Mouse (Mus musculus) olfactory bulb, adult 2 months (tissue): Measurements from ENCODE around the gene Ralgapa2. TPM values are rescaled to one million over a fixed set of nuclear protein-coding genes. Genes with fewer than 3 reads are reported as not detected.

Experiments
- H3K27ac ChIP-seq: fragments of 200-500 bp; 2 replicates; pipeline ENCODE4 v1.5.1; 2012; ENCODE audit warnings: low read depth, low read length; ENCODE audit not compliant: insufficient read depth
- H3K4me1 ChIP-seq: fragments of 200-500 bp; 2 replicates; pipeline ENCODE4 v1.6.1; 2012; ENCODE audit warnings: low read length; ENCODE audit not compliant: control insufficient read depth, insufficient read depth
- H3K4me3 ChIP-seq: fragments of 200-500 bp; 2 replicates; pipeline ENCODE4 v1.5.1; 2012; ENCODE audit warnings: mild to moderate bottlenecking, low read depth, low read length, moderate library complexity; ENCODE audit not compliant: insufficient read depth
- CTCF ChIP-seq: fragments of 200-500 bp; IDR thresholded peaks from 2 replicates; pipeline ENCODE4 v1.5.1; 2012; ENCODE audit warnings: low read depth, mild to moderate bottlenecking, low read length, moderate library complexity; ENCODE audit not compliant: insufficient read depth
- POLR2A ChIP-seq: fragments of 200-500 bp; IDR thresholded peaks from 2 replicates; pipeline ENCODE4 v1.6.1; 2012; ENCODE audit warnings: mild to moderate bottlenecking, low read depth, low read length, moderate library complexity; ENCODE audit not compliant: insufficient read depth
- WGBS: fragments of 180-500 bp; shearing (Covaris S2); methylation state at CpG from one replicate; pipeline ENCODE4 v1.1.7; 2018; 5-methylcytosine and 5-hydroxymethylcytosine counted together
- polyA plus RNA-seq: library from polyadenylated mRNA; stranded (reverse); fragments of >200 nt; gene quantifications from 2 replicates; pipeline ENCODE4 v1.2.4, GENCODE M21; 2012; ENCODE audit warnings: low replicate concordance; ENCODE audit not compliant: missing spikeins, insufficient read depth, insufficient read length

Ralgapa2 gene
- polyA plus RNA-seq, 1 experiment = not detected

GRCm38 (mm10) chr2:146310291-146310690 lies 201.9 kb downstream of the Ralgapa2 start:
- no peak overlapping the region for H3K27ac ChIP-seq
- TF ChIP-seq POLR2A (no peak), CTCF (no peak)
- 66% methylated on average over 6 of the region's 6 CpGs for WGBS
- no peaks in the 10 kb centered on the region for H3K4me1 ChIP-seq
- no peak overlapping the region for H3K4me3 ChIP-seq

DNA sequence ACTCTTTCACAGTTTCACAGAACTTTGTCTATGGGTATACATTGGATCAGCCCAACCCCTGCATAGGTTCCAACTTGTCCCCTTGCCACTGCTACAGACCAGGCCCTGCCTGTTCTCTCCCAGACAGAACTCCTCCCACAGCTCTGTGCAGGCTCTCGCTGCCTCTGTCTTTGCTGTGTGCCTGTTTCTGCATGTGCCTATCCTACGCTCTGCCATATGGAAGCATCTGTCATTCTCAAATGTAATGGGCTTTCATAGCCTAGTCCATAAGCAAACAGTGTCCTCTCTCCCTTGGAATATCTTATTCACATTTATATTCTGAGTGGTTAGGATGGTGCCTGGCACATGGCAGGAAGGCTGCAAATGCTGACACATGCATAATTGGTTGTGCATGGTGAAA lies 202.7 kb downstream of the Ralgapa2 start:
- no peak for TF ChIP-seq CTCF
- no peak for TF ChIP-seq POLR2A
- 96% methylated on average over 2 of the region's 2 CpGs for whole genome bisulfite sequencing
- Histone ChIP-seq H3K27ac (no peak overlapping the region), H3K4me1 (no peaks in the 10 kb centered on the region), H3K4me3 (no peak overlapping the region)

DNA sequence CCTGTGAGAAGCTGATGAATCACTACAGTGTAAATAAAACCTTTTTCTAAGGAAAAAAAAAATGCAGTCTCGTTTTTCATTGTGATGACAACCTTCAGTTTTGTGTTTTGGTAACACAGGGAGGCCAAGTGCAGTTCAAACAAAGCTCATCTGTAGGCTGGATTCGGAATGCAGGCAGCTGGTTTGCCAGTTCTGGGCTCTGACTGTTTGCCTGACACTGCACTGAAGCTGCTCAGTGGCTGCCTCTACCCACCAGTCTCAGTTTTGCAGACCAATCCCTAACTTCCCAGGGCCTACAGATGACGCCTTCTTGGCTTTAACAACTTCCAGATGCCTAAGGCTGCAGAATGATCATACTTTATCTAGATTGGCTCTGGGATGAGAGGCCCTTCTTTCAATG lies 205.1 kb downstream of the Ralgapa2 start:
- TF ChIP-seq POLR2A (no peak), CTCF (no peak)
- WGBS = 52% methylated on average over 3 of the region's 3 CpGs
- Histone ChIP-seq H3K27ac (no peak overlapping the region), H3K4me3 (no peak overlapping the region), H3K4me1 (peaks cover 3% of the 10 kb centered on the region)

- WGBS = 45% methylated on average over 9 of the region's 9 CpGs
- H3K4me1 ChIP-seq = peaks cover 3% of the 10 kb centered on the region
- TF ChIP-seq CTCF = no peak
- no peak for TF ChIP-seq POLR2A
- H3K4me3 ChIP-seq = no peak overlapping the region
- no peak overlapping the region for H3K27ac ChIP-seq
Measured at GRCm38 (mm10) chr2:146302094-146302699, 209.9 kb downstream of the Ralgapa2 start.

- H3K27ac ChIP-seq = no peak overlapping the region
- no peak for TF ChIP-seq POLR2A
- no peak for TF ChIP-seq CTCF
- H3K4me1 ChIP-seq = peaks cover 3% of the 10 kb centered on the region
- H3K4me3 ChIP-seq = no peak overlapping the region
- 88% methylated on average over 1 of the region's 1 CpGs for WGBS
Measured at GRCm38 (mm10) chr2:146300500-146301020, 211.6 kb downstream of the Ralgapa2 start.

- Histone ChIP-seq H3K4me3 (no peak overlapping the region), H3K27ac (no peak overlapping the region), H3K4me1 (peaks cover 3% of the 10 kb centered on the region)
- TF ChIP-seq CTCF (no peak), POLR2A (no peak)
- 84% methylated on average over 3 of the region's 3 CpGs for WGBS
Measured at GRCm38 (mm10) chr2:146299841-146300460, 212.2 kb downstream of the Ralgapa2 start.

DNA sequence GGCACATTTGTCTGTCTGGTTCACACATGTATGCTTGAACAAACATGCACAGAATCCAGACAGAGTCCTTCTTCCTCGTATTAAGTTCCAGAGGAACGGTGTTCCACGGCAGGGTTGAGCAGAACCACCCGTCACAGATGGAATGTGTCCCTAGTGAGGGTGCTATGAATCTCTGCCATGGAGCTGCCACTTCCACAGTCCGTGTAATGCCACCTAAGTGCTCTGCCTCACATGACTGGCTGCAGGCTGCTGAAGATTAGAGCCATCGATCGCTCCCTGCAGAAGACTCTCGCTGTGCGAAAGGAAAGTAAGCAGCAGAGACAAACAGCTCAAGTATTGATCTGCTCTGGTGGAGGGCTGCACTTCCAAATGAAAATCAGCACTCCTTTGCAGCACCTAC lies 218.6 kb downstream of the Ralgapa2 start:
- TF ChIP-seq CTCF (no peak), POLR2A (no peak)
- no peak overlapping the region for H3K27ac ChIP-seq

GRCm38 (mm10) chr2:146290871-146291637 lies 221.1 kb downstream of the Ralgapa2 start:
- peak overlapping the region; percentile 70; the same call in 1 of the 2 replicates for H3K27ac ChIP-seq
- WGBS = 15% methylated on average over 14 of the region's 14 CpGs

More for the DNA sequence above, 218.6 kb downstream of the Ralgapa2 start:
- WGBS = 87% methylated on average over 9 of the region's 9 CpGs
- no peak overlapping the region for H3K4me3 ChIP-seq
- peaks cover 11% of the 10 kb centered on the region for H3K4me1 ChIP-seq

DNA sequence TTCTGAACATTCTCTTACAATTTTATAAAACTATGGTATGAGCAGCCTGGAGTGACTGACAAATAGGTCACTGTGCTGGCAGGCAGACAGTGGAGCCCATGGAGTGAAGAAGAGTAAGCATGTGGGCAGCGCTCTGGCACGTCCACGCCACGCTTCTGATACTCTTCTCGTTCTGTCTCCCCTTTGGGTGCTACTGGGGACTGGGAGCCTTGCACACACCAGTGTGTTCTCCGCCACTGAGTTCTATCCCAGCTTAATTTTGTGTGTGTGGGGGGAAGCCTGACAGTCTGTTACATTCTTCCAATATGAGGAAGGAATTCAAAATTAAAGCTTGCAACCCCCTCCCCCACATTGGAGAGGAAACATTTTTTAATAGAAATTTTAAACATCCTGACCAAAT lies 221.8 kb downstream of the Ralgapa2 start:
- Histone ChIP-seq H3K27ac (peak overlapping the region; percentile 64; the same call in 1 of the 2 replicates), H3K4me1 (peaks cover 11% of the 10 kb centered on the region), H3K4me3 (no peak overlapping the region)
- WGBS = 79% methylated on average over 6 of the region's 6 CpGs
- TF ChIP-seq CTCF (no peak), POLR2A (no peak)

More at GRCm38 (mm10) chr2:146290871-146291637, 221.1 kb downstream of the Ralgapa2 start:
- H3K4me1 ChIP-seq = peaks cover 11% of the 10 kb centered on the region
- TF ChIP-seq POLR2A = no peak
- TF ChIP-seq CTCF = no peak
- H3K4me3 ChIP-seq = no peak overlapping the region

GRCm38 (mm10) chr2:146289394-146289793 lies 222.8 kb downstream of the Ralgapa2 start:
- TF ChIP-seq POLR2A (no peak), CTCF (no peak)
- Histone ChIP-seq H3K27ac (no peak overlapping the region), H3K4me3 (no peak overlapping the region), H3K4me1 (peaks cover 11% of the 10 kb centered on the region)
- 81% methylated on average over 4 of the region's 4 CpGs for WGBS
